Mouse (Mus musculus) yolk sac, embryonic 10.5 days (tissue): Measurements from ENCODE around the gene Cacna1d.

Experiments
- DNase-seq: peaks from one replicate; pipeline ENCODE4 v3.0.0-alpha.2; 2017; ENCODE audit warnings: low spot score

Cacna1d gene

GRCm38 (mm10) chr14:30491342-30491741 lies at the start of gene Cacna1d:
Gene Cacna1d (minus strand): TSS chr14:30491455.
- DNase-seq = peak; percentile 16

GRCm38 (mm10) chr14:30533780-30534450 lies 42.7 kb upstream of the Cacna1d start:
- DNase-seq = peak; percentile 59

- DNase-seq = no peak
Measured at GRCm38 (mm10) chr14:30531896-30532295, 40.6 kb upstream of the Cacna1d start.

GRCm38 (mm10) chr14:30531431-30531830 lies 40.2 kb upstream of the Cacna1d start:
- no peak for DNase-seq

GRCm38 (mm10) chr14:30530726-30531269 lies 39.5 kb upstream of the Cacna1d start:
- no peak for DNase-seq

GRCm38 (mm10) chr14:30529454-30529853 lies 38.2 kb upstream of the Cacna1d start:
- DNase-seq = no peak

- no peak for DNase-seq
Measured at GRCm38 (mm10) chr14:30528961-30529360, 37.7 kb upstream of the Cacna1d start.

- no peak for DNase-seq
Measured at GRCm38 (mm10) chr14:30528392-30528791, 37.1 kb upstream of the Cacna1d start.

- DNase-seq = no peak
Measured at GRCm38 (mm10) chr14:30523356-30523755, 32.1 kb upstream of the Cacna1d start.

GRCm38 (mm10) chr14:30519323-30519722 lies 28.1 kb upstream of the Cacna1d start:
- DNase-seq = no peak

GRCm38 (mm10) chr14:30515931-30516723 lies 24.9 kb upstream of the Cacna1d start:
- DNase-seq = no peak

GRCm38 (mm10) chr14:30512896-30513295 lies 21.6 kb upstream of the Cacna1d start:
- no peak for DNase-seq

GRCm38 (mm10) chr14:30510214-30510763 lies 19.0 kb upstream of the Cacna1d start:
- DNase-seq = no peak

GRCm38 (mm10) chr14:30504990-30505389 lies 13.7 kb upstream of the Cacna1d start:
- no peak for DNase-seq

GRCm38 (mm10) chr14:30498202-30498601 lies 6.9 kb upstream of the Cacna1d start:
- no peak for DNase-seq

GRCm38 (mm10) chr14:30494998-30495397 lies 3.7 kb upstream of the Cacna1d start:
- DNase-seq = no peak

GRCm38 (mm10) chr14:30493276-30493675 lies 2.0 kb upstream of the Cacna1d start:
- no peak for DNase-seq

GRCm38 (mm10) chr14:30479361-30479948 lies 11.8 kb downstream of the Cacna1d start, which contains the start of gene Dcp1a:
Gene Dcp1a (plus strand): TSS chr14:30479535.
- peak; percentile 96 for DNase-seq

GRCm38 (mm10) chr14:30474416-30474815 lies 16.8 kb downstream of the Cacna1d start:
- DNase-seq = no peak

GRCm38 (mm10) chr14:30473605-30474004 lies 17.6 kb downstream of the Cacna1d start:
- no peak for DNase-seq

- DNase-seq = no peak
Measured at GRCm38 (mm10) chr14:30463312-30463711, 27.9 kb downstream of the Cacna1d start.

- DNase-seq = peak; percentile 28
Measured at GRCm38 (mm10) chr14:30459891-30460523, 31.2 kb downstream of the Cacna1d start.
